Mouse (Mus musculus) E14TG2a.4 (cell line): ENCODE data around the gene Siglecf.

Experiments used
- H3K27me3 ChIP-seq: 2 replicates; pipeline ENCODE4 v1.6.1; 2014; ENCODE audit warnings: low read length, control low read depth; ENCODE audit not compliant: insufficient read depth
- H3K36me3 ChIP-seq: 2 replicates; pipeline ENCODE4 v1.6.1; 2014; ENCODE audit warnings: low read length, control low read depth; ENCODE audit not compliant: insufficient read depth
- H3K4me1 ChIP-seq: replicated peaks from 2 replicates; pipeline ENCODE4 v1.6.1; 2014; ENCODE audit warnings: low read depth, low read length, control low read depth
- H3K4me3 ChIP-seq: replicated peaks from 2 replicates; pipeline ENCODE4 v1.5.1; 2014; ENCODE audit warnings: mild to moderate bottlenecking, low read length
- H3K9me3 ChIP-seq: 2 replicates; pipeline ENCODE4 v1.6.1; 2014; ENCODE audit warnings: low read length, control low read depth
- CTCF ChIP-seq: conservative IDR thresholded peaks from 2 replicates; pipeline ENCODE4 v1.5.1; 2014; ENCODE audit warnings: low read length
- NANOG ChIP-seq: IDR thresholded peaks from 2 replicates; pipeline ENCODE4 v1.6.1; 2014; ENCODE audit warnings: borderline replicate concordance, low read length, mixed read lengths
- POU5F1 ChIP-seq: IDR thresholded peaks from 2 replicates; pipeline ENCODE4 v1.6.1; 2014; ENCODE audit warnings: low read length, borderline replicate concordance

The Siglecf gene

GRCm38 (mm10) chr7:43399501-43399900 is 48.4 kb downstream of the Siglecf start:
- Histone ChIP-seq H3K4me1 (no peaks in the 10 kb centered on the region), H3K27me3 (0 out of 2 replicates have a peak, but pooled peaks cover 11% of the 10 kb centered on the region), H3K4me3 (no peak overlapping the region), H3K36me3 (no peaks in the 10 kb centered on the region), H3K9me3 (no peaks in the 10 kb centered on the region)
- TF ChIP-seq POU5F1 (no peak), NANOG (no peak)

- no peaks in the 10 kb centered on the region for H3K27me3 ChIP-seq
- TF ChIP-seq POU5F1 (no peak), NANOG (no peak), CTCF (no peak)
- no peaks in the 10 kb centered on the region for H3K4me1 ChIP-seq
- no peaks in the 10 kb centered on the region for H3K9me3 ChIP-seq
- no peak overlapping the region for H3K4me3 ChIP-seq
- H3K36me3 ChIP-seq, result no peaks in the 10 kb centered on the region
These were observed 51.6 kb downstream of the Siglecf start for GRCm38 (mm10) chr7:43402718-43403117.

GRCm38 (mm10) chr7:43407573-43407972 is 56.4 kb downstream of the Siglecf start:
- TF ChIP-seq CTCF (no peak), POU5F1 (no peak), NANOG (no peak)
- Histone ChIP-seq H3K27me3 (peaks cover 2% of the 10 kb centered on the region; the same call in 1 of the 2 replicates), H3K4me3 (no peak overlapping the region), H3K4me1 (peaks cover 10% of the 10 kb centered on the region), H3K36me3 (no peaks in the 10 kb centered on the region), H3K9me3 (no peaks in the 10 kb centered on the region)

GRCm38 (mm10) chr7:43408131-43408553 is 57.0 kb downstream of the Siglecf start, which contains the start of gene Siglecg:
Gene Siglecg, plus strand, starts transcription at chr7:43408204.
- Histone ChIP-seq H3K9me3 (no peaks in the 10 kb centered on the region), H3K36me3 (no peaks in the 10 kb centered on the region), H3K4me3 (no peak within 1 kb of the TSS), H3K4me1 (peaks cover 10% of the 10 kb centered on the region), H3K27me3 (peaks cover 2% of the 10 kb centered on the region; the same call in 1 of the 2 replicates)
- no peak for TF ChIP-seq POU5F1
- no peak for TF ChIP-seq NANOG
- no peak for TF ChIP-seq CTCF

- H3K9me3 ChIP-seq, result no peaks in the 10 kb centered on the region
- H3K27me3 ChIP-seq, result peaks cover 2% of the 10 kb centered on the region; the same call in 1 of the 2 replicates
- peaks cover 10% of the 10 kb centered on the region for H3K4me1 ChIP-seq
- H3K4me3 ChIP-seq, result no peak overlapping the region
- H3K36me3 ChIP-seq, result no peaks in the 10 kb centered on the region
- no peak for TF ChIP-seq NANOG
- no peak for TF ChIP-seq CTCF
- TF ChIP-seq POU5F1, result no peak
These were observed 57.9 kb downstream of the Siglecf start for GRCm38 (mm10) chr7:43409084-43409483.
